Mouse (Mus musculus) MEL (cell line): ENCODE data around the gene Ly6g6c. TPM values are rescaled to one million over a fixed set of nuclear protein-coding genes. Genes with fewer than 3 reads are reported as not detected.

Source experiments
- DNase-seq: peaks from one replicate; pipeline ENCODE4 v3.0.0; 2011; ENCODE audit warnings: low read depth, low spot score
- H3K27ac ChIP-seq: 2 replicates; pipeline ENCODE4 v1.5.1; 2012; ENCODE audit warnings: low read depth, mild to moderate bottlenecking, control low read depth, low read length, moderate library complexity; ENCODE audit not compliant: control insufficient read depth
- H3K27me3 ChIP-seq, 2 experiments: fragments of 150-350 bp in 1 of 2; sonication (generic) in 1 of 2; 2 replicates each; pipeline ENCODE4 v1.6.1; 2012; ENCODE audit warnings: low read length in 2 of 2, mild to moderate bottlenecking in 2 of 2, improper control_type of control experiment in 1 of 2, moderate library complexity in 1 of 2; ENCODE audit not compliant: insufficient read depth in 2 of 2, control insufficient read depth in 1 of 2
- H3K36me3 ChIP-seq, 2 experiments: 2 replicates each; pipeline ENCODE4 v1.6.1; 2012 to 2014; ENCODE audit warnings: low read length in 2 of 2, improper control_type of control experiment in 1 of 2, inconsistent platforms in 1 of 2, mild to moderate bottlenecking in 1 of 2; ENCODE audit not compliant: insufficient read depth in 2 of 2, control insufficient read depth in 1 of 2
- H3K4me1 ChIP-seq, 2 experiments: fragments of 150-350 bp in 1 of 2; sonication (generic) in 1 of 2; 2 replicates each; pipeline ENCODE4 v1.6.1; 2012; ENCODE audit warnings: low read length in 2 of 2, improper control_type of control experiment in 1 of 2, mild to moderate bottlenecking in 1 of 2; ENCODE audit not compliant: insufficient read depth in 2 of 2, control insufficient read depth in 1 of 2
- H3K4me3 ChIP-seq, 2 experiments: fragments of 150-350 bp in 1 of 2; sonication (generic) in 1 of 2; 2 replicates each; pipeline ENCODE4 v1.5.1; 2012; ENCODE audit warnings: low read depth in 2 of 2, low read length in 2 of 2, mild to moderate bottlenecking in 2 of 2, moderate library complexity in 2 of 2, control low read depth in 1 of 2, improper control_type of control experiment in 1 of 2; ENCODE audit not compliant: control insufficient read depth in 1 of 2, insufficient read depth in 1 of 2
- H3K79me2 ChIP-seq: 2 replicates; pipeline ENCODE4 v1.6.1; 2012; ENCODE audit warnings: mild to moderate bottlenecking, low read length, moderate library complexity; ENCODE audit not compliant: control insufficient read depth, poor library complexity, insufficient read depth
- H3K9ac ChIP-seq: 2 replicates; pipeline ENCODE4 v1.6.1; 2012; ENCODE audit warnings: low read depth, mild to moderate bottlenecking, control low read depth, low read length, moderate library complexity; ENCODE audit not compliant: control insufficient read depth, poor library complexity, severe bottlenecking
- H3K9me3 ChIP-seq: fragments of 150-350 bp; sonication (generic); replicated peaks from 2 replicates; pipeline ENCODE4 v1.6.1; 2012; ENCODE audit warnings: mild to moderate bottlenecking, low read length, improper control_type of control experiment, moderate library complexity; ENCODE audit not compliant: insufficient read depth
- BHLHE40 ChIP-seq: IDR thresholded peaks from 2 replicates; pipeline ENCODE4 v1.6.1; 2012; ENCODE audit warnings: low read depth, mild to moderate bottlenecking, inconsistent platforms, low read length, improper control_type of control experiment, borderline replicate concordance
- E2F4 ChIP-seq: IDR thresholded peaks from 2 replicates; pipeline ENCODE4 v1.6.1; 2011; ENCODE audit warnings: low read depth, low read length, improper control_type of control experiment, borderline replicate concordance
- ELF1 ChIP-seq: IDR thresholded peaks from 2 replicates; pipeline ENCODE4 v1.6.1; 2014; ENCODE audit warnings: low read depth, mild to moderate bottlenecking, inconsistent platforms, low read length, improper control_type of control experiment, moderate library complexity
- ETS1 ChIP-seq: IDR thresholded peaks from 2 replicates; pipeline ENCODE4 v1.6.1; 2012; ENCODE audit warnings: low read depth, mild to moderate bottlenecking, inconsistent platforms, low read length, improper control_type of control experiment, moderate library complexity
- MAX ChIP-seq: IDR thresholded peaks from 2 replicates; pipeline ENCODE4 v1.6.1; 2011; ENCODE audit warnings: low read length, improper control_type of control experiment
- MAZ ChIP-seq: IDR thresholded peaks from 2 replicates; pipeline ENCODE4 v1.6.1; 2012; ENCODE audit warnings: low read depth, mild to moderate bottlenecking, inconsistent platforms, low read length, improper control_type of control experiment
- MEF2A ChIP-seq: IDR thresholded peaks from 2 replicates; pipeline ENCODE4 v1.6.1; 2014; ENCODE audit warnings: low read depth, mild to moderate bottlenecking, inconsistent platforms, low read length, improper control_type of control experiment; ENCODE audit not compliant: poor library complexity, insufficient replicate concordance, severe bottlenecking; ENCODE audit errors: extremely low read depth
- MYB ChIP-seq: IDR thresholded peaks from 2 replicates; pipeline ENCODE4 v1.6.1; 2011; ENCODE audit warnings: mild to moderate bottlenecking, low read depth, low read length, improper control_type of control experiment
- MYC ChIP-seq: IDR thresholded peaks from 2 replicates; pipeline ENCODE4 v1.6.1; 2011; ENCODE audit warnings: low read depth, mild to moderate bottlenecking, low read length, improper control_type of control experiment, moderate library complexity
- NELFE ChIP-seq: IDR thresholded peaks from 2 replicates; pipeline ENCODE4 v1.6.1; 2011; ENCODE audit warnings: low read depth, low read length, improper control_type of control experiment
- POLR2A ChIP-seq, 2 experiments: IDR thresholded peaks; 2 replicates each; pipeline ENCODE4 v1.6.1; 2011 to 2012; ENCODE audit warnings: low read length in 2 of 2, mild to moderate bottlenecking in 2 of 2, control low read depth in 1 of 2, improper control_type of control experiment in 1 of 2, low read depth in 1 of 2, moderate library complexity in 1 of 2; ENCODE audit not compliant: control insufficient read depth in 1 of 2, insufficient read depth in 1 of 2, poor library complexity in 1 of 2
- POLR2AphosphoS2 ChIP-seq: IDR thresholded peaks from 2 replicates; pipeline ENCODE4 v1.6.1; 2011; ENCODE audit warnings: low read length, improper control_type of control experiment
- RAD21 ChIP-seq: IDR thresholded peaks from 2 replicates; pipeline ENCODE4 v1.6.1; 2011; ENCODE audit warnings: mild to moderate bottlenecking, low read depth, low read length, improper control_type of control experiment
- RCOR1 ChIP-seq: IDR thresholded peaks from 2 replicates; pipeline ENCODE4 v1.6.1; 2012; ENCODE audit warnings: low read depth, mild to moderate bottlenecking, inconsistent platforms, low read length, improper control_type of control experiment
- TAL1 ChIP-seq: IDR thresholded peaks from 2 replicates; pipeline ENCODE4 v1.6.1; 2012; ENCODE audit warnings: mild to moderate bottlenecking, inconsistent platforms, low read length, moderate library complexity, mixed read lengths
- TBP ChIP-seq: IDR thresholded peaks from 2 replicates; pipeline ENCODE4 v1.8.0; 2011; ENCODE audit warnings: low read depth, low read length, improper control_type of control experiment
- TCF12 ChIP-seq: IDR thresholded peaks from 2 replicates; pipeline ENCODE4 v1.6.1; 2014; ENCODE audit warnings: low read depth, mild to moderate bottlenecking, inconsistent platforms, low read length, improper control_type of control experiment, moderate library complexity
- ZC3H11A ChIP-seq: IDR thresholded peaks from 2 replicates; pipeline ENCODE4 v1.6.1; 2012; ENCODE audit warnings: low read depth, mild to moderate bottlenecking, inconsistent platforms, low read length, improper control_type of control experiment
- ZMIZ1 ChIP-seq: IDR thresholded peaks from 2 replicates; pipeline ENCODE4 v1.6.1; 2012; ENCODE audit warnings: low read depth, mild to moderate bottlenecking, inconsistent platforms, low read length, improper control_type of control experiment, moderate library complexity
- polyA plus RNA-seq, 2 experiments: library from polyadenylated mRNA; stranded (reverse) in 1 of 2; unstranded in 1 of 2; fragments of >175 nt in 1 of 2; fragments of >200 nt in 1 of 2; gene quantifications; 2 replicates each; pipeline versions ENCODE4 v1.2.1 to v1.2.4; 2012; ENCODE audit warnings: low replicate concordance in 2 of 2, low read depth in 1 of 2; ENCODE audit not compliant: insufficient read length in 2 of 2, insufficient read depth in 1 of 2, missing spikeins in 1 of 2
- total RNA-seq: library from RNA; depleted of rRNA; stranded (reverse); fragments of 300-350 nt; gene quantifications from 2 replicates; pipeline ENCODE4 v1.2.3, GENCODE M21; 2012

The Ly6g6c gene
- total and polyA plus RNA-seq, 3 experiments = 0.24 TPM; not detected in 2

GRCm38 (mm10) chr17:35023756-35024155, 41.4 kb upstream of the Ly6g6c start (continued):
- TF ChIP-seq TAL1 (0 out of 2 replicates have a peak, but pooled peaks have one; percentile 3), ZMIZ1 (peak; percentile 22; the same call in 1 of the 2 replicates), MAX (peak; percentile 77), TCF12 (peak; percentile 8; the same call in 1 of the 2 replicates), POLR2A (IDR thresholded peaks at IDR 0.05; ENCODE audit: control insufficient read depth in 1 of 2, insufficient read depth in 1 of 2, low read depth in 1 of 2, low read length in 2 of 2, poor library complexity in 1 of 2) (peak in 1 of 2 experiments; percentile 61; a peak in 2 of 4 replicates), ELF1 (0 out of 2 replicates have a peak, but pooled peaks have one; percentile 9), ZC3H11A (no peak), TBP (peak; percentile 46; the same call in 1 of the 2 replicates), MAZ (peak; percentile 10; the same call in 1 of the 2 replicates), NELFE (peak; percentile 30), RCOR1 (no peak), MYB (no peak), RAD21 (no peak), ETS1 (peak; percentile 50; the same call in 1 of the 2 replicates), POLR2AphosphoS2 (0 out of 2 replicates have a peak, but pooled peaks have one; percentile 16), MEF2A (no peak), BHLHE40 (no peak)

- no peaks in the 10 kb centered on the region for H3K9me3 ChIP-seq
- no peaks in the 10 kb centered on the region for H3K27me3 ChIP-seq
- H3K27ac ChIP-seq = peak overlapping the region; percentile 96
- peaks cover 0 to 50% of the 10 kb centered on the region in 2 experiments; a peak in 2 of 4 replicates for H3K36me3 ChIP-seq
- TF ChIP-seq POLR2AphosphoS2 (peak; percentile 40), E2F4 (no peak), MAZ (0 out of 2 replicates have a peak, but pooled peaks have one; percentile 19), ZMIZ1 (0 out of 2 replicates have a peak, but pooled peaks have one; percentile 2), MYC (no peak), MYB (no peak)
- peak overlapping the region; percentile 54 to 66; a peak in 3 of 4 replicates for H3K4me3 ChIP-seq
- peaks cover 39% of the 10 kb centered on the region for H3K79me2 ChIP-seq
- H3K4me1 ChIP-seq = peaks cover 17 to 64% of the 10 kb centered on the region in 2 experiments; a peak in 3 of 4 replicates
- H3K9ac ChIP-seq = peak overlapping the region; percentile 77
- DNase-seq = peak; percentile 50
Measured at GRCm38 (mm10) chr17:35024261-35024660, 40.9 kb upstream of the Ly6g6c start.
